Mouse (Mus musculus) MEL (cell line): ENCODE data around the gene Izumo1. TPM values are rescaled to one million over a fixed set of nuclear protein-coding genes. Genes with fewer than 3 reads are reported as not detected.

Source experiments
- DNase-seq: peaks from one replicate; pipeline ENCODE4 v3.0.0; 2011; ENCODE audit warnings: low read depth, low spot score
- H3K27ac ChIP-seq: 2 replicates; pipeline ENCODE4 v1.5.1; 2012; ENCODE audit warnings: low read depth, mild to moderate bottlenecking, control low read depth, low read length, moderate library complexity; ENCODE audit not compliant: control insufficient read depth
- H3K27me3 ChIP-seq, 2 experiments: fragments of 150-350 bp in 1 of 2; sonication (generic) in 1 of 2; 2 replicates each; pipeline ENCODE4 v1.6.1; 2012; ENCODE audit warnings: low read length in 2 of 2, mild to moderate bottlenecking in 2 of 2, improper control_type of control experiment in 1 of 2, moderate library complexity in 1 of 2; ENCODE audit not compliant: insufficient read depth in 2 of 2, control insufficient read depth in 1 of 2
- H3K36me3 ChIP-seq, 2 experiments: 2 replicates each; pipeline ENCODE4 v1.6.1; 2012 to 2014; ENCODE audit warnings: low read length in 2 of 2, improper control_type of control experiment in 1 of 2, inconsistent platforms in 1 of 2, mild to moderate bottlenecking in 1 of 2; ENCODE audit not compliant: insufficient read depth in 2 of 2, control insufficient read depth in 1 of 2
- H3K4me1 ChIP-seq, 2 experiments: fragments of 150-350 bp in 1 of 2; sonication (generic) in 1 of 2; 2 replicates each; pipeline ENCODE4 v1.6.1; 2012; ENCODE audit warnings: low read length in 2 of 2, improper control_type of control experiment in 1 of 2, mild to moderate bottlenecking in 1 of 2; ENCODE audit not compliant: insufficient read depth in 2 of 2, control insufficient read depth in 1 of 2
- H3K4me3 ChIP-seq, 2 experiments: fragments of 150-350 bp in 1 of 2; sonication (generic) in 1 of 2; 2 replicates each; pipeline ENCODE4 v1.5.1; 2012; ENCODE audit warnings: low read depth in 2 of 2, low read length in 2 of 2, mild to moderate bottlenecking in 2 of 2, moderate library complexity in 2 of 2, control low read depth in 1 of 2, improper control_type of control experiment in 1 of 2; ENCODE audit not compliant: control insufficient read depth in 1 of 2, insufficient read depth in 1 of 2
- H3K79me2 ChIP-seq: 2 replicates; pipeline ENCODE4 v1.6.1; 2012; ENCODE audit warnings: mild to moderate bottlenecking, low read length, moderate library complexity; ENCODE audit not compliant: control insufficient read depth, poor library complexity, insufficient read depth
- H3K9ac ChIP-seq: 2 replicates; pipeline ENCODE4 v1.6.1; 2012; ENCODE audit warnings: low read depth, mild to moderate bottlenecking, control low read depth, low read length, moderate library complexity; ENCODE audit not compliant: control insufficient read depth, poor library complexity, severe bottlenecking
- H3K9me3 ChIP-seq: fragments of 150-350 bp; sonication (generic); replicated peaks from 2 replicates; pipeline ENCODE4 v1.6.1; 2012; ENCODE audit warnings: mild to moderate bottlenecking, low read length, improper control_type of control experiment, moderate library complexity; ENCODE audit not compliant: insufficient read depth
- CTCF ChIP-seq, 3 experiments: IDR thresholded peaks in 2 of 3; conservative IDR thresholded peaks in 1 of 3; 2 replicates each; pipeline ENCODE4 v1.5.1; 2011 to 2012; ENCODE audit warnings: low read length in 3 of 3, low read depth in 2 of 3, mild to moderate bottlenecking in 2 of 3, improper control_type of control experiment in 1 of 3, inconsistent platforms in 1 of 3, mixed read lengths in 1 of 3, moderate library complexity in 1 of 3; ENCODE audit not compliant: control insufficient read depth in 1 of 3, insufficient read depth in 1 of 3, poor library complexity in 1 of 3, severe bottlenecking in 1 of 3
- GABPA ChIP-seq: IDR thresholded peaks from 2 replicates; pipeline ENCODE4 v1.6.1; 2012; ENCODE audit warnings: low read depth, mild to moderate bottlenecking, inconsistent platforms, low read length, improper control_type of control experiment, moderate library complexity
- KAT2A ChIP-seq: conservative IDR thresholded peaks from 2 replicates; pipeline ENCODE4 v1.6.1; 2012; ENCODE audit warnings: low read depth, low read length, improper control_type of control experiment, inconsistent platforms
- MAX ChIP-seq: IDR thresholded peaks from 2 replicates; pipeline ENCODE4 v1.6.1; 2011; ENCODE audit warnings: low read length, improper control_type of control experiment
- MYB ChIP-seq: IDR thresholded peaks from 2 replicates; pipeline ENCODE4 v1.6.1; 2011; ENCODE audit warnings: mild to moderate bottlenecking, low read depth, low read length, improper control_type of control experiment
- NELFE ChIP-seq: IDR thresholded peaks from 2 replicates; pipeline ENCODE4 v1.6.1; 2011; ENCODE audit warnings: low read depth, low read length, improper control_type of control experiment
- NRF1 ChIP-seq: IDR thresholded peaks from 2 replicates; pipeline ENCODE4 v1.6.1; 2014; ENCODE audit warnings: low read depth, mild to moderate bottlenecking, inconsistent platforms, low read length, improper control_type of control experiment, moderate library complexity; ENCODE audit not compliant: poor library complexity, insufficient read depth, severe bottlenecking
- POLR2A ChIP-seq, 2 experiments: IDR thresholded peaks; 2 replicates each; pipeline ENCODE4 v1.6.1; 2011 to 2012; ENCODE audit warnings: low read length in 2 of 2, mild to moderate bottlenecking in 2 of 2, control low read depth in 1 of 2, improper control_type of control experiment in 1 of 2, low read depth in 1 of 2, moderate library complexity in 1 of 2; ENCODE audit not compliant: control insufficient read depth in 1 of 2, insufficient read depth in 1 of 2, poor library complexity in 1 of 2
- POLR2AphosphoS5 ChIP-seq: IDR thresholded peaks from 2 replicates; pipeline ENCODE4 v1.6.1; 2012; ENCODE audit warnings: low read depth, borderline replicate concordance, mild to moderate bottlenecking, inconsistent platforms, low read length, moderate library complexity, mixed read lengths
- RCOR1 ChIP-seq: IDR thresholded peaks from 2 replicates; pipeline ENCODE4 v1.6.1; 2012; ENCODE audit warnings: low read depth, mild to moderate bottlenecking, inconsistent platforms, low read length, improper control_type of control experiment
- SMC3 ChIP-seq: IDR thresholded peaks from 2 replicates; pipeline ENCODE4 v1.6.1; 2011; ENCODE audit warnings: low read depth, low read length, improper control_type of control experiment
- TAL1 ChIP-seq: IDR thresholded peaks from 2 replicates; pipeline ENCODE4 v1.6.1; 2012; ENCODE audit warnings: mild to moderate bottlenecking, inconsistent platforms, low read length, moderate library complexity, mixed read lengths
- TBP ChIP-seq: IDR thresholded peaks from 2 replicates; pipeline ENCODE4 v1.8.0; 2011; ENCODE audit warnings: low read depth, low read length, improper control_type of control experiment
- ZMIZ1 ChIP-seq: IDR thresholded peaks from 2 replicates; pipeline ENCODE4 v1.6.1; 2012; ENCODE audit warnings: low read depth, mild to moderate bottlenecking, inconsistent platforms, low read length, improper control_type of control experiment, moderate library complexity
- polyA plus RNA-seq, 2 experiments: library from polyadenylated mRNA; stranded (reverse) in 1 of 2; unstranded in 1 of 2; fragments of >175 nt in 1 of 2; fragments of >200 nt in 1 of 2; gene quantifications; 2 replicates each; pipeline versions ENCODE4 v1.2.1 to v1.2.4; 2012; ENCODE audit warnings: low replicate concordance in 2 of 2, low read depth in 1 of 2; ENCODE audit not compliant: insufficient read length in 2 of 2, insufficient read depth in 1 of 2, missing spikeins in 1 of 2
- total RNA-seq: library from RNA; depleted of rRNA; stranded (reverse); fragments of 300-350 nt; gene quantifications from 2 replicates; pipeline ENCODE4 v1.2.3, GENCODE M21; 2012

The Izumo1 gene
- total and polyA plus RNA-seq, 3 experiments: 0.04 TPM; not detected in 2

GRCm38 (mm10) chr7:45624718-45625117 is 3.1 kb downstream of the Izumo1 start:
- peaks cover 2% of the 10 kb centered on the region; the same call in 1 of the 2 replicates for H3K79me2 ChIP-seq
- TF ChIP-seq POLR2AphosphoS5 (no peak), MYB (no peak), KAT2A (no peak), GABPA (no peak), CTCF (IDR thresholded peaks at IDR 0.05 in 2 of 3, conservative IDR thresholded peaks at IDR 0.05 in 1 of 3; ENCODE audit: control insufficient read depth in 1 of 3, insufficient read depth in 1 of 3, low read depth in 2 of 3, low read length in 3 of 3, poor library complexity in 1 of 3, severe bottlenecking in 1 of 3) (no peak), RCOR1 (no peak), TAL1 (no peak)
- peaks cover 0 to 15% of the 10 kb centered on the region in 2 experiments; a peak in 2 of 4 replicates for H3K4me1 ChIP-seq
- no peak for DNase-seq
- no peaks in the 10 kb centered on the region; a peak in 1 of 4 replicates for H3K27me3 ChIP-seq
- no peak overlapping the region for H3K4me3 ChIP-seq
- H3K27ac ChIP-seq: no peak overlapping the region
- no peak overlapping the region for H3K9ac ChIP-seq
- no peaks in the 10 kb centered on the region for H3K36me3 ChIP-seq
- no peaks in the 10 kb centered on the region for H3K9me3 ChIP-seq

DNA sequence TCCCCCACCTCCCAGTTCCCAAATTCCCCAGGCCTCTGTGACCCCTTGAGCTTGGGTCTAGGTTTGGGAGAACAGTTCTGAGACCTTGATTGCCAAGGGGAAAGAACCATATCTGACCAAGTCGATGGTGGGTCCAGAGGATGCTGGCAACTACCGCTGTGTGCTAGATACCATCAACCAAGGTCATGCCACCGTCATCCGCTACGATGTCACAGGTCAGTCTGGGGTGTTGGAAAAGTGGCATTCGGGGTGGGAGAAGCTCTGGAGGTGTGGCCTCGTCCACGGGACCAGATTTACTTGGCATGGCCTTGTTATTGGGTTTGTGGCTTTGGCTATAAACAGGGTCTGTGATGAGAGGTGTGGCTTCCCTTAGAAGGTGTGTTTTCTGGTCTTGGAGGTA is 3.9 kb downstream of the Izumo1 start:
- Histone ChIP-seq H3K27ac (no peak overlapping the region), H3K27me3 (no peaks in the 10 kb centered on the region; a peak in 1 of 4 replicates), H3K79me2 (peaks cover 2% of the 10 kb centered on the region; the same call in 1 of the 2 replicates), H3K9ac (no peak overlapping the region), H3K9me3 (no peaks in the 10 kb centered on the region), H3K36me3 (no peaks in the 10 kb centered on the region), H3K4me3 (no peak overlapping the region), H3K4me1 (peaks cover 0 to 15% of the 10 kb centered on the region in 2 experiments; a peak in 2 of 4 replicates)
- DNase-seq: no peak
- no peak for TF ChIP-seq MAX

DNA sequence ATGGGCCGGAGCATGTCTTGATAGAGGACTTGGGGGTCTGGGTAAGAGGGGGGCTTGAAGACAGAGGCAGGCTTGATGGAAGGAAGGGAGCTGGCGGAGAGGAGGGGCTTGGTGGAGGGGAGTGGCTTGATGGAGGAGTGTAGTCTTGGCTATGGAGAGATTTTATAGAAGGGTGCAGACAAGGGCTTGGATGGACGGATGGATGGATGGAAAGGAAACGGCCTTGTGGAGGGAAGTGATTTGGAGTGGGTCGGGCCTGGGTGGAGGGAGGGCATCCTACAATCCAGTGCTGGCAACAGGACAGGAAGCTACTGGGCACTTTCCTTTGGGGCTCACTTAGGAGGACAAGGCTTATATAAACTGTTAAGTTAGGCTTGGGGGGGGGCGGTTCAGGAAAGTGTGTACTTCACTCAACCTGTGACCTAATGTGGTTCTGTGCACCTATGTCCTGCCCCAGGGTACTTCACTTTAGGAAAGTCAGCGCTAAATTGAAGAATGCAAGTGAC is 5.0 kb downstream of the Izumo1 start:
- Histone ChIP-seq H3K27ac (no peak overlapping the region), H3K9me3 (no peaks in the 10 kb centered on the region), H3K79me2 (peaks cover 2% of the 10 kb centered on the region; the same call in 1 of the 2 replicates), H3K4me3 (no peak overlapping the region), H3K36me3 (no peaks in the 10 kb centered on the region), H3K27me3 (no peaks in the 10 kb centered on the region; a peak in 1 of 4 replicates), H3K9ac (no peak overlapping the region), H3K4me1 (peaks cover 0 to 13% of the 10 kb centered on the region in 2 experiments; a peak in 1 of 4 replicates)
- TF ChIP-seq NELFE (no peak), ZMIZ1 (no peak), POLR2A (IDR thresholded peaks at IDR 0.05; ENCODE audit: control insufficient read depth in 1 of 2, insufficient read depth in 1 of 2, low read depth in 1 of 2, low read length in 2 of 2, poor library complexity in 1 of 2) (no peak), TBP (no peak), KAT2A (no peak), NRF1 (no peak), SMC3 (no peak)
- no peak for DNase-seq
